Mouse (Mus musculus): ENCODE measurements around the gene Retreg1. TPM values are rescaled to one million over a fixed set of nuclear protein-coding genes. Genes with fewer than 3 reads are reported as not detected.

The Retreg1 gene
- polyA plus RNA-seq, 2 experiments: 0.75 to 1.6 TPM

DNA sequence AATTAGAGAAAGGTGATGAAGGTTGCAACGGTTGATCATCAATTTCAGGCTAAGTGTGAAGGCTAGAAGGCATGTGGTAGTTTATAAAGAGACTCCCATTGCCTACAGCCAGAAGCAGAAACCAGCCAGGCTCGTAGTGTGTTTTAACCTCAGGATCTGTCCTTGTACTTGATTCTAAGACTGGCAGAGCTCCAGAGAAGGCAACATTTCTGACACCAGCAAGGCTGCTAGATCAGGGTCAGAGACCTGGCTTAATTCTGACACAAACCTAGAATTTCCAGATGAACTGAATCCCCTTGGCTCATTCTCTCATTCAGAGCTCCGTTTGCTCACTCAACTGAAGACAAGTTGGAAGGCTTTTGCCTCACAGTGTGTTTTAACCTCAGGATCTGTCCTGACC lies 165.6 kb downstream of the Retreg1 start:
- Histone ChIP-seq H3K36me3 (replicated peaks; ENCODE audit: control insufficient read depth, insufficient read depth, low read depth) (no peaks in the 10 kb centered on the region), H3K9ac (replicated peaks) (no peak overlapping the region), H3K27ac (no peak overlapping the region), H3K4me1 (replicated peaks; ENCODE audit: control insufficient read depth in 2 of 2, insufficient read depth in 2 of 2, low read length in 1 of 2) (no peaks in the 10 kb centered on the region), H3K4me2 (ENCODE audit: low read depth) (no peak overlapping the region), H3K4me3 (ENCODE audit: insufficient read depth in 1 of 2, low read depth in 2 of 2, low read length in 2 of 2) (no peak overlapping the region), H3K9me3 (ENCODE audit: control insufficient read depth, low read length) (no peaks in the 10 kb centered on the region), H3K27me3 (ENCODE audit: control insufficient read depth, insufficient read depth, low read length) (no peaks in the 10 kb centered on the region)
- ATAC-seq (ENCODE audit: insufficient read depth): no peak
- no peak for TF ChIP-seq CTCF (IDR thresholded peaks at IDR 0.05; ENCODE audit: low read depth)
- no peak for TF ChIP-seq EP300 (IDR thresholded peaks at IDR 0.05; ENCODE audit: low read depth)
- WGBS (ENCODE audit: insufficient replicate concordance): 64% methylated on average over 3 of the region's 3 CpGs
- no peak for DNase-seq (ENCODE audit: low read depth in 3 of 3, low spot score in 3 of 3)

DNA sequence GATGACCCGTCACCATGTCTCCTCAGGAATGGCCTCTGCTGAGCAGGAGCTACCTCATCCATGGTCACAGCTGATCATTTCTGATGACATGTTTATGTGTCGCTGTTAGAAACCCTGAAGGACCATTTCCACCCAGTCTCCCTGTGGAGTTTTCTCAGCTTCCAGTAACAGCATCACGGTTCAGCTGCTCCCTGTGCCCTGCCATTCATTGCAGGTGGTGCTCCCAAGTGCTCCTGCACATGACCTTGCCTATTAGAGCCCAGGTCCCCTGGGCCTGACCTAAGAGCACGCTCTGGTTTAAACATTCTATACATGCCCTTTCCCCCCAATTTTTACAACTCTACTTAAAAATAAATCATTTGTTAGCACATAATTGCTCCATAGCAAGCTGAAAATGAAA lies 169.9 kb downstream of the Retreg1 start:
- Histone ChIP-seq H3K27ac (no peak overlapping the region), H3K27me3 (ENCODE audit: control insufficient read depth, insufficient read depth, low read length) (no peaks in the 10 kb centered on the region), H3K4me3 (ENCODE audit: insufficient read depth in 1 of 2, low read depth in 2 of 2, low read length in 2 of 2) (no peak overlapping the region), H3K4me1 (replicated peaks; ENCODE audit: control insufficient read depth in 2 of 2, insufficient read depth in 2 of 2, low read length in 1 of 2) (no peaks in the 10 kb centered on the region), H3K9me3 (ENCODE audit: control insufficient read depth, low read length) (no peaks in the 10 kb centered on the region), H3K4me2 (ENCODE audit: low read depth) (no peak overlapping the region), H3K36me3 (replicated peaks; ENCODE audit: control insufficient read depth, insufficient read depth, low read depth) (no peaks in the 10 kb centered on the region), H3K9ac (replicated peaks) (no peak overlapping the region)
- DNase-seq (ENCODE audit: low read depth in 3 of 3, low spot score in 3 of 3) (no peak), ATAC-seq (ENCODE audit: insufficient read depth) (no peak)
- 57% methylated on average over 4 of the region's 4 CpGs for whole genome bisulfite sequencing (ENCODE audit: insufficient replicate concordance)
- no peak for TF ChIP-seq EP300 (IDR thresholded peaks at IDR 0.05; ENCODE audit: low read depth)
- no peak for TF ChIP-seq CTCF (IDR thresholded peaks at IDR 0.05; ENCODE audit: low read depth)

- Histone ChIP-seq H3K4me2 (ENCODE audit: low read depth) (no peak overlapping the region), H3K36me3 (replicated peaks; ENCODE audit: control insufficient read depth, insufficient read depth, low read depth) (no peaks in the 10 kb centered on the region), H3K27me3 (ENCODE audit: control insufficient read depth, insufficient read depth, low read length) (no peaks in the 10 kb centered on the region), H3K4me3 (ENCODE audit: insufficient read depth in 1 of 2, low read depth in 2 of 2, low read length in 2 of 2) (no peak overlapping the region), H3K9ac (replicated peaks) (no peak overlapping the region), H3K4me1 (replicated peaks; ENCODE audit: control insufficient read depth in 2 of 2, insufficient read depth in 2 of 2, low read length in 1 of 2) (no peaks in the 10 kb centered on the region), H3K27ac (no peak overlapping the region), H3K9me3 (ENCODE audit: control insufficient read depth, low read length) (no peaks in the 10 kb centered on the region)
- WGBS (ENCODE audit: insufficient replicate concordance): 36% methylated on average over 14 of the region's 14 CpGs
- TF ChIP-seq EP300 (IDR thresholded peaks at IDR 0.05; ENCODE audit: low read depth): no peak
- TF ChIP-seq CTCF (IDR thresholded peaks at IDR 0.05; ENCODE audit: low read depth): no peak
- ATAC-seq (ENCODE audit: insufficient read depth) (no peak), DNase-seq (ENCODE audit: low read depth in 3 of 3, low spot score in 3 of 3) (no peak)
Observed at GRCm38 (mm10) chr15:26015979-26016665, 173.1 kb downstream of the Retreg1 start.

DNA sequence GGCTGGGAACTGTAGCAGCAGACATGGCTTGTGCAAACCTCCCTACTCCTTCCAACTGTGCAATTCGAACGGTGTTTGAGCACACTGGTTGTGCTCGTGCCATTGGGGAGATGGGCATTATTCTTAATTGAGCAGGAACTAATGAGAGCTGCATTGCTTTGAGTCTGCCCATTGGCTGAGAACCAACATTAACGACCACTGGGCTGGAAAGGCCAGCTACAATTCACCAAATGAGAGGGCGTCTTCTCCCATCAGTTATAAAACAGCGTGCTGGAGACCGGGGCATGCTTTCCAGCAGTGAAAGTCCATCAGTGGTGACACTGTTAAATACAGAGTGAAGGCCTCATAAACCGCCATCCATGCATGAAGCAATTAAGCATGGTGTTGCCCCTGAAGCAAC lies 178.7 kb downstream of the Retreg1 start:
- H3K4me2 ChIP-seq (ENCODE audit: low read depth): no peak overlapping the region
- no peak for DNase-seq (ENCODE audit: low read depth in 3 of 3, low spot score in 3 of 3)
- 66% methylated on average over 8 of the region's 8 CpGs for WGBS (ENCODE audit: insufficient replicate concordance)
- H3K27me3 ChIP-seq (ENCODE audit: control insufficient read depth, insufficient read depth, low read length): no peaks in the 10 kb centered on the region
- no peak overlapping the region for H3K27ac ChIP-seq
- no peaks in the 10 kb centered on the region for H3K4me1 ChIP-seq (replicated peaks; ENCODE audit: control insufficient read depth in 2 of 2, insufficient read depth in 2 of 2, low read length in 1 of 2)
- no peak for ATAC-seq (ENCODE audit: insufficient read depth)
- no peaks in the 10 kb centered on the region for H3K36me3 ChIP-seq (replicated peaks; ENCODE audit: control insufficient read depth, insufficient read depth, low read depth)
- no peak overlapping the region for H3K9ac ChIP-seq (replicated peaks)
- TF ChIP-seq EP300 (IDR thresholded peaks at IDR 0.05; ENCODE audit: low read depth): no peak
- no peak for TF ChIP-seq CTCF (IDR thresholded peaks at IDR 0.05; ENCODE audit: low read depth)
- H3K4me3 ChIP-seq (ENCODE audit: insufficient read depth in 1 of 2, low read depth in 2 of 2, low read length in 2 of 2): no peak overlapping the region
- no peaks in the 10 kb centered on the region for H3K9me3 ChIP-seq (ENCODE audit: control insufficient read depth, low read length)

DNA sequence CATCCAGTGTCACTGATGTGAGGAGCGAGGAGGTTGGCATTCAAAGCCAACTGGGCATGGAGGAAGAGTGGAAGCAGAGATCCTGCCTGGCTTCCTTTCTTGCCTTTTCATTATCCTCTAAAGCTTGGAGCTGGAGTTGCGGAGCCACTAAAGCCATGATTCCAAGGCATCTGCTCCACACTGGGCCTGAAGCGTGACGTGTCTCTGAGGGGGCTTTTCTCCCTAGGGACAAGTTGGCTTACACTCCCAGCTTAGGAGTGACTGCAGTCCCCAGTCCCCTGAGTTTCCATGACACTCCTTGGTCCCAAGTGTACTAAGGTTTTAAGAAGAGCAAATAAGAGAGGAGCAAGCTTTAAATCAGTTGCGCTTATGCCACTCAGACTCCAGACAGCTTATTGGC lies 179.7 kb downstream of the Retreg1 start:
- Histone ChIP-seq H3K4me2 (ENCODE audit: low read depth) (no peak overlapping the region), H3K4me3 (ENCODE audit: insufficient read depth in 1 of 2, low read depth in 2 of 2, low read length in 2 of 2) (no peak overlapping the region), H3K9ac (replicated peaks) (no peak overlapping the region), H3K9me3 (ENCODE audit: control insufficient read depth, low read length) (no peaks in the 10 kb centered on the region), H3K4me1 (replicated peaks; ENCODE audit: control insufficient read depth in 2 of 2, insufficient read depth in 2 of 2, low read length in 1 of 2) (no peaks in the 10 kb centered on the region), H3K36me3 (replicated peaks; ENCODE audit: control insufficient read depth, insufficient read depth, low read depth) (no peaks in the 10 kb centered on the region), H3K27me3 (ENCODE audit: control insufficient read depth, insufficient read depth, low read length) (no peaks in the 10 kb centered on the region), H3K27ac (no peak overlapping the region)
- no peak for DNase-seq (ENCODE audit: low read depth in 3 of 3, low spot score in 3 of 3)
- 79% methylated on average over 5 of the region's 5 CpGs for WGBS (ENCODE audit: insufficient replicate concordance)
- TF ChIP-seq EP300 (IDR thresholded peaks at IDR 0.05; ENCODE audit: low read depth): no peak
- TF ChIP-seq CTCF (IDR thresholded peaks at IDR 0.05; ENCODE audit: low read depth): no peak
- no peak for ATAC-seq (ENCODE audit: insufficient read depth)

Small RNA genes lying within 50 kb of the gene (microRNA-seq; reads per million reads assigned to microRNA genes)
- not detected for gene Mir7212

Other genes starting within 250 kb of the Retreg1 start
- gene Myo10, start 220.7 kb upstream of the Retreg1 start, polyA plus RNA-seq (2012; rRNA removed): 1.8 and 2.9 TPM in 2 replicates
- gene Myo10, start 220.7 kb upstream of the Retreg1 start, polyA plus RNA-seq (2014; fragmentation: Nextera tagmentation; extraction: Ambion mirVana): 2.6 and 4.5 TPM in 2 replicates
- gene Zfp622, start 141.2 kb downstream of the Retreg1 start, polyA plus RNA-seq (2012; rRNA removed): 6.5 and 9.5 TPM in 2 replicates
- 9.0 and 10.9 TPM in 2 replicates for gene Zfp622, start 141.2 kb downstream of the Retreg1 start, polyA plus RNA-seq (2014; fragmentation: Nextera tagmentation; extraction: Ambion mirVana)

All from liver, embryonic 14.5 days (tissue).